Mouse (Mus musculus): ENCODE data around the gene Senp7. TPM values are rescaled to one million over a fixed set of nuclear protein-coding genes. Genes with fewer than 3 reads are reported as not detected.

Gene Senp7
- total and polyA plus RNA-seq, 2 experiments from 2014 or later, result 23.8 to 31.3 TPM

DNA sequence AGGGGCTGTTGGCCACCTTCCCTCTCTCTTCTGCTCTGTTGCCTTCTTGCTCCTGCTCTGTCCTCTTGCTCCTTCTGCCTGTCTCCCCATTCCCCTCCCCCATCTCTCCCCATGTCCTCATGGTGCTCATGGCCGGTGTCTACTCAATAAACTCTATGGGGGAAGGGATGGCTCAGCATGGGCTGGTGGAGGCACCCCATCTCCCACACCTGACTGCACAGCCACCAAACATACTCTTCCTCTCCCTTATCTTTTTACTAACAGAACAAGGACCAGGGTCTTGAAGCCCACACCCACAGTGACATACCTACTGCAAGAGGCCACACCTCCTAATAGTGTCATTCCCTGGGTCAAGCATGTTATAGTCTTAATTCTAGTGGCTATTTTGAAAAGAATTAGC is 26.0 kb downstream of the Senp7 start:
- H3K27me3 ChIP-seq (ENCODE audit: insufficient read depth, low read length), result no peaks in the 10 kb centered on the region
- H3K9ac ChIP-seq (replicated peaks; ENCODE audit: low read length), result no peak overlapping the region
- no peak overlapping the region for H3K4me3 ChIP-seq (ENCODE audit: low read length)
- WGBS, result 90% methylated on average over 1 of the region's 1 CpGs
- no peaks in the 10 kb centered on the region for H3K36me3 ChIP-seq (ENCODE audit: insufficient read depth, low read length)
- H3K4me1 ChIP-seq (ENCODE audit: insufficient read depth, low read length), result no peaks in the 10 kb centered on the region
- no peaks in the 10 kb centered on the region for H3K9me3 ChIP-seq (ENCODE audit: low read length)
- H3K27ac ChIP-seq, result no peak overlapping the region
- no peak for ATAC-seq
- TF ChIP-seq CTCF (IDR thresholded peaks at IDR 0.05; ENCODE audit: low read depth), result no peak
- DNase-seq (ENCODE audit: low spot score), result no peak
- H3K4me2 ChIP-seq (ENCODE audit: low read depth, low read length), result no peak overlapping the region

DNA sequence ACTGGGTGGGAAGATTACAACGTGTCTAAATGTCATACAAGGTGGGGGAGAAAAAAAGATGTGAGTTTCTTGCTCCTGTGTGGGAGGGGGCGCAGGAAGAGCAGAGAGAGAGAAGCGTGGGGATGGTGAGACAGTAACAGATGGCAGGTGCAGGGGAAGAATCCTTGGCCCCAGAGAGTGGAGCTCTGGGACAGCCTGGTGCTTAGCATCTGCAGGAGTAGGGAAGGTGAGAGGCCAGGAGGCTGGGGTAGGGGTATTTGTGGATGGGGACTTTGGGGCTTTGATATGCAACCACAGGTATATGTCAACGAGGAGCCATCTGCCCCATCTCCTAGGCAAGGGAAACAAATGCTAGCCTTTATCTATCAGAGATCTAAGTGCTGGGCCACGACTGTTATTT is 26.4 kb downstream of the Senp7 start:
- 79% methylated on average over 5 of the region's 5 CpGs for WGBS
- no peak for TF ChIP-seq CTCF (IDR thresholded peaks at IDR 0.05; ENCODE audit: low read depth)

DNA sequence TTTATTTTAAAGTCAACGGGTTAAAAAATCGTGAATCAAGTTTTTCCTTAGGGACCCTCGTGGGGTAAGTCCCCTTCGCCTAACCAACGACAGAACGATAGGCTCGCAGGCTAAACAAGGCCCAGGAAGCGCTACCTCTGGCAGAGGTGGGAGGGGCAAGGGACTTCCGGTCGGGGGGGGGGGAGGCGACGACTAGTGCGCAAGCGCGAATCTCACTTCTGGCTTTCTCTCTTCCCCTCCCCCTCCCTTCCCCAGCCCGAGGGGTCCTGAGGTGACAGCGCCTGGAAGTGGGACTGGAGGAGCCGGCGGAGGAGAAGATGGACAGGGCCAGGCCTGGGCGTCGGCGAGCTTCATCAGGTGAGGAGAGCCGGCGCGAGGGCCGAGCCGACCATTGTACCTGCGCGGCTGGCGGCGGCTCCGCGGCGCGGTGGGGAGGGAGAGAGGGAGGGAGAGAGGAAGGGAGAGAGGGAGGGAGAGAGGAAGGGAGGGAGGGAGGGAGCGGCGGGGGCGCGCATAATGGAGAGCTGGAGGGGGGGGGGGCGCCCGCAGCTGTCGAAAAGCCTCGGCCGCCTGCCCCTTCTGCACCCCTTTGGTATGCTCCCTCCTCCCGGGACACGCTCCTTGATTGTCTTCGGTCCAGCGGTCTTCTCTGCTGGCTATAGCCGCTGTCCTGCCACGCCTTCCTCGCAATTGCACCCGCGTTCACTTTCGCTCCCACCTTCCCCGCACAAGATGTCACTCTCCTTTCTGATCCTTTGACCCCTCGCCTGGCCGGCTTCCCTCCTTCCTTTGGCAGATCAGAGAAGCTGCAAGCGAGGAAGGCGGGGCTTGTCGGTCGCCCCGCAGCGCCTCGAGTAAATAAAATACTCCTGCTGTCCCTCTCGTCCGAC is 27.3 kb downstream of the Senp7 start:
- no peaks in the 10 kb centered on the region for H3K27me3 ChIP-seq (ENCODE audit: insufficient read depth, low read length)
- H3K36me3 ChIP-seq (ENCODE audit: insufficient read depth, low read length), result no peaks in the 10 kb centered on the region
- H3K9me3 ChIP-seq (ENCODE audit: low read length), result no peaks in the 10 kb centered on the region
- ATAC-seq, result peak; percentile 92
- TF ChIP-seq CTCF (IDR thresholded peaks at IDR 0.05; ENCODE audit: low read depth), result no peak
- H3K4me2 ChIP-seq (ENCODE audit: low read depth, low read length), result peak overlapping the region; percentile 62
- peak overlapping the region; percentile 80 for H3K9ac ChIP-seq (replicated peaks; ENCODE audit: low read length)
- no peaks in the 10 kb centered on the region for H3K4me1 ChIP-seq (ENCODE audit: insufficient read depth, low read length)
- under 1% methylated on average over 55 of the region's 66 CpGs for WGBS
- peak overlapping the region; percentile 96 for H3K27ac ChIP-seq
- peak overlapping the region; percentile 77 for H3K4me3 ChIP-seq (ENCODE audit: low read length)
- DNase-seq (ENCODE audit: low spot score), result peak; percentile 95

More for the DNA sequence above, 26.4 kb downstream of the Senp7 start:
- H3K36me3 ChIP-seq (ENCODE audit: insufficient read depth, low read length), result no peaks in the 10 kb centered on the region
- no peak overlapping the region for H3K4me2 ChIP-seq (ENCODE audit: low read depth, low read length)
- H3K4me1 ChIP-seq (ENCODE audit: insufficient read depth, low read length), result no peaks in the 10 kb centered on the region
- H3K27me3 ChIP-seq (ENCODE audit: insufficient read depth, low read length), result no peaks in the 10 kb centered on the region
- no peak for ATAC-seq
- H3K9me3 ChIP-seq (ENCODE audit: low read length), result no peaks in the 10 kb centered on the region
- H3K4me3 ChIP-seq (ENCODE audit: low read length), result no peak overlapping the region
- H3K9ac ChIP-seq (replicated peaks; ENCODE audit: low read length), result no peak overlapping the region
- no peak for DNase-seq (ENCODE audit: low spot score)
- H3K27ac ChIP-seq, result peak overlapping the region; percentile 96; the same call in 1 of the 2 replicates

DNA sequence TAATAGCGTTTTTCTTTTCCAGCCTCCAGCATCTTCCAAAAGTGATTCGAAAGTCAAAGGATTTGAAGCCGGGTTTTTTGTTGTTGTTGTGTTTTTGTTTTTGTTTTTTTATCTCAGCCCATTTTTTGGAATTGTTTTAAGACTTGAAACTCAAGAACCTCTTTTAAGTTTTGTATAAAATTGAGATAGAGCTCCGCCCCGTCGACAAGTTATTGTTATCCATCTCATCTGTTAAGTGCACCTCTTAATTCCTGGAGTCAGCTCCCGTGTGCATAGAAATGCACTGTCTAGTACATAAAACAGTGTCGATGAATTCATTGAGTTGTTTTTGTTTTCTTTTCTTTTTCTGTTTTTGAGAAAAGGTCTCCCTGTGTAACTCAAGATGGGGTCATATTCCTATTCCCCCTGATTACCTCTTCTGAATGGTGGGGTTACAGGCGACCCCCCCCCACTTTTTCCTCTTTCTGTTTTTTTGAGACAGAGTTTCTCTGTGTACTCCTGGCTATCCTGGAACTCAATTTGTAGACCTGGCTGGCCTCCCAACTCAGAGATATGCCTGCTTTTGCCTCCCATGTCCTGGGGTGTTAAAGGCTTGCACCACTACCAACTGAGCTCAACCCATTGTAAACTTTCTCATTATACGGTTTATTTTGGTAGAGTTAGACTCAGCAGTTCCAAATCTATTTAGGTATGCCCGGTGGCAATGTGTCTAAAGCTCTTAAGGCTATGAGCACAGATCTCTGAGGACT is 28.2 kb downstream of the Senp7 start:
- ATAC-seq (no peak), DNase-seq (ENCODE audit: low spot score) (peak; percentile 19)
- no peaks in the 10 kb centered on the region for H3K27me3 ChIP-seq (ENCODE audit: insufficient read depth, low read length)
- 5% methylated on average over 11 of the region's 11 CpGs for WGBS
- peak overlapping the region; percentile 62 for H3K4me2 ChIP-seq (ENCODE audit: low read depth, low read length)
- H3K27ac ChIP-seq, result peak overlapping the region; percentile 96
- peak overlapping the region; percentile 77 for H3K4me3 ChIP-seq (ENCODE audit: low read length)
- no peaks in the 10 kb centered on the region for H3K36me3 ChIP-seq (ENCODE audit: insufficient read depth, low read length)
- H3K9ac ChIP-seq (replicated peaks; ENCODE audit: low read length), result peak overlapping the region; percentile 80
- TF ChIP-seq CTCF (IDR thresholded peaks at IDR 0.05; ENCODE audit: low read depth), result no peak
- no peaks in the 10 kb centered on the region for H3K9me3 ChIP-seq (ENCODE audit: low read length)
- H3K4me1 ChIP-seq (ENCODE audit: insufficient read depth, low read length), result no peaks in the 10 kb centered on the region

DNA sequence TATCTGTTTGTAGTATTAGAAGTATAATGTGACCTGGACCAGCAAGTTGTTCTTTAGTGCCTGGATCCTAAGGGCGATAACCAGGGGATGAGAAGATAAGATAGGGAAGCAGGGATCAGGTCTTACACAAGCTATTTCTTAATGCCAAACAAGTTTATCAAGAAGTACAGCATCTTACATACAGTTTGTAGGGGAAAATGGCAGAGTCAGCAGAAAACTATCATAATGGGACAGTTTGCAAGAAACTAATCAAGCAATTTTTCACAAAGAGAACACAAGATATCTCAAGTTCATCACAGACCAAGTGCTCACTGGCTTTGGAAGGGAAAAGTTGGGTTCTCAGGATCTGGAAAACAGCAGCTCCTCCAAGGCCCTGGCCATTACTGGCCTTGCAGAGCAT is 31.3 kb downstream of the Senp7 start:
- ATAC-seq, result no peak
- Histone ChIP-seq H3K36me3 (ENCODE audit: insufficient read depth, low read length) (no peaks in the 10 kb centered on the region), H3K9ac (replicated peaks; ENCODE audit: low read length) (no peak overlapping the region), H3K9me3 (ENCODE audit: low read length) (no peaks in the 10 kb centered on the region), H3K4me2 (ENCODE audit: low read depth, low read length) (no peak overlapping the region), H3K4me1 (ENCODE audit: insufficient read depth, low read length) (no peaks in the 10 kb centered on the region), H3K4me3 (ENCODE audit: low read length) (no peak overlapping the region), H3K27me3 (ENCODE audit: insufficient read depth, low read length) (no peaks in the 10 kb centered on the region), H3K27ac (no peak overlapping the region)
- DNase-seq (ENCODE audit: low spot score), result no peak
- 98% methylated on average over 1 of the region's 1 CpGs for WGBS
- TF ChIP-seq CTCF (IDR thresholded peaks at IDR 0.05; ENCODE audit: low read depth), result no peak

DNA sequence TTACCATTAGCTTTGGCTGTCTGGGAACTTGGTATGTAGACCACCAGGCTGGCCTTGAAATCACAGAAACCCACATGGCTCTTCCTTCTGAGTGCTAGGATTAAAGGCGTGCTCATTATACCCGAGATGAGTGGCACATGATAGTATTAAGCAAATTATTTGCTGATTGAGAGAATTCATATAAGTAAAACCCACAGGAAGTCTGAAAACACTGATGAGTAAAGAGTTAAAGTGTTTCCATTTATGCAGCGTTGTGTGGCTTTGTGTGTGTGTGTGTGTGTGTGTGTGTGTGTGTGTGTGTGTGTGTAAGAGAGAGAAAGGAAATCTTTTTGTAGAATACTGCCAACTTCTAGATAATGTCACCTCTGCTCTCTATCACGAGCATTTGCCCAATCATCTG is 33.6 kb downstream of the Senp7 start:
- Histone ChIP-seq H3K4me1 (ENCODE audit: insufficient read depth, low read length) (no peaks in the 10 kb centered on the region), H3K27ac (no peak overlapping the region), H3K4me3 (ENCODE audit: low read length) (no peak overlapping the region), H3K36me3 (ENCODE audit: insufficient read depth, low read length) (peaks cover 5% of the 10 kb centered on the region; the same call in 1 of the 2 replicates), H3K4me2 (ENCODE audit: low read depth, low read length) (no peak overlapping the region), H3K27me3 (ENCODE audit: insufficient read depth, low read length) (no peaks in the 10 kb centered on the region), H3K9ac (replicated peaks; ENCODE audit: low read length) (no peak overlapping the region), H3K9me3 (ENCODE audit: low read length) (no peaks in the 10 kb centered on the region)
- no peak for TF ChIP-seq CTCF (IDR thresholded peaks at IDR 0.05; ENCODE audit: low read depth)
- DNase-seq (ENCODE audit: low spot score) (no peak), ATAC-seq (no peak)
- WGBS, result 80% methylated on average over 4 of the region's 4 CpGs

Measured in hindbrain, postnatal 0 days (tissue).